16 mouse cellular contexts compared by ENCODE assay signal in genomic region chr9:23653086-23653485, GRCm38 (mm10).
"Had no signal": no experiment of that assay in that cellular context is flagged by ENCODE, and none has a peak within 500 bp of the region (broad histone marks: within the 10 kb centered on the region; RNA-seq: fewer than 3 reads in every experiment).

No protein-coding gene starts in this region.

- H3K4me3 ChIP-seq: intestine, embryonic 15.5 days; layer of hippocampus, adult 2 months; megakaryocyte, embryonic 14.5 days; midbrain, embryonic 15.5 days had no signal

- ATAC-seq: intestine, embryonic 15.5 days; midbrain, embryonic 15.5 days had no signal

- H3K27me3 ChIP-seq: intestine, embryonic 15.5 days; megakaryocyte, embryonic 14.5 days; midbrain, embryonic 15.5 days had no signal

- H3K9me3 ChIP-seq: intestine, embryonic 15.5 days; midbrain, embryonic 15.5 days had no signal

- H3K4me1 ChIP-seq: intestine, embryonic 15.5 days; megakaryocyte, embryonic 14.5 days; midbrain, embryonic 15.5 days had no signal

- H3K4me2 ChIP-seq: intestine, embryonic 15.5 days; midbrain, embryonic 11.5 days; midbrain, embryonic 15.5 days had no signal

- H3K9ac ChIP-seq: intestine, embryonic 15.5 days; liver, embryonic 14.5 days; midbrain, embryonic 15.5 days had no signal

- H3K27ac ChIP-seq: intestine, embryonic 15.5 days; layer of hippocampus, adult 2 months; liver, embryonic 14.5 days; macrophage; midbrain, embryonic 15.5 days had no signal

- DNase-seq: kidney, adult 18-20 months; kidney, postnatal 10 days; kidney, postnatal 4 days; left cerebral cortex, postnatal 4 days; liver; lung, adult 2 months; right cerebral cortex, postnatal 14 days; thymus, adult 2 months; thymus, postnatal 25 days had no signal

- H3K36me3 ChIP-seq: intestine, embryonic 15.5 days; midbrain, embryonic 15.5 days had no signal
